Mouse (Mus musculus): ENCODE results near the gene Dis3l. TPM values are rescaled to one million over a fixed set of nuclear protein-coding genes. Genes with fewer than 3 reads are reported as not detected.

The Dis3l gene
- total RNA-seq (2023): 9.5 and 11.7 TPM in 2 replicates

DNA sequence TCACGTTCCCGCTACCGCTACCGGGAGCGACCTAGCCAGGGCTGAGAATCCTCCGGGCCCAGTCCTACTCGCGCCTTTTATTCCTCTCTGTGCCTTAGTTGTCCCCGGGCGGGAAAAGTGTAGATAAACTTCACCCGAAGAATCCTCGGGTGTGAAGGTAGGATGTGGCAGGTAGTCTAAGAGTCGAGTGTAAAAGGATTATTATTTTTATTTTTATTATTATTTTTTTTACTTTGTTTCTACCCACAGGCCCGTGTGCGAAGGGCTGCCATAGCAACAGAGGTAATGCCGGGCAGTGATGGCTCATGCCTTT is at the start of gene Dis3l:
Gene Dis3l (minus strand): TSS at position 35 of the 313 bp plus-strand sequence.

DNA sequence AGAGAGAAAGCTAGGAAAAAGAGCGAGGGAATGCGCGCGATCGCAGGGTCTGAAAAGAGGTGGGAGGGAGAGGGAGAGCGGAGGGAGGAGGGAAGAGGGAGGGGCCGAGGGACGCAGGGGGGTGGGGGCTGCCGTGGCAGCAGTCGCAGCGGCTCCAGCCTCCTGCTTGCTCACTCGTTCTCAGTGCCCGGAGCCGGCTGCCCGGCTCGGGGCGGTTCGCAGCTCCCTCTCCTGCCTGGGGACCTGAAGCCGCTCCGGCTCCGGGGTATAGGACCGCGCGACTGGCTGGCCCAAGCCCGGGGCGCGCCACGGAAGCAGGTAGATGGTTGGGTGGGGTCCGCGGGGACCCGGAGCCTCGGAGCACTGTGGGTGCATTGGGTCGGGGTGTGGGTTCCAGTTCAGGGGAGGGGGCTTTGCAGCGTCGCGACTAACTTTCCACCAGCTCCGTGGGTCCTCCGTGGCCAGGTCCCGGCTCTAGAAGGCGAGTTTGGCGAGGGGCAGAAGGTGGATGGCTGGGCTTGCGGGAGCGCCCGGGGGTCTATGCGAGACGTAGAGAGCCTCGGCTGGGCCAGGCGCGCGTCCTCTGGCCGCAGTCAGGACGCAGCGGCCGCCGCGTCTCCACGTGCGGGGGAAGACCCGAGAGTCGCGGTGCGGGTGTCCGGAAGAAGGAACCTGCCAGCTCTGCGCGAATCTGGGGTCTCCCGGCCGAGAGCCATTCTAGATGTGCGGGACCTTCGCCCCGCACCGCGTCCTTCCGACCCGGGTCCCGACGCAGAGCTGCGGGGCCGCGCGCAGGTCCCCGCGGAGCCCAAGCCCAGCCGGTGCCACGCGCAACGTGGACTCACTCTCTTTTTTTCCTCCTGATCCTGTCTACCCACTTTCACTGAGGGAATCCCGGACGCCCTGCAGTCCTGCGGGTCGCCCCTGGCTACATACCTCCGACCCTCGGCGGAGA is 44.7 kb upstream of the Dis3l start, which contains the start of gene Megf11:
Gene Megf11 (plus strand): TSS at position 116 of the 955 bp plus-strand sequence.

DNA sequence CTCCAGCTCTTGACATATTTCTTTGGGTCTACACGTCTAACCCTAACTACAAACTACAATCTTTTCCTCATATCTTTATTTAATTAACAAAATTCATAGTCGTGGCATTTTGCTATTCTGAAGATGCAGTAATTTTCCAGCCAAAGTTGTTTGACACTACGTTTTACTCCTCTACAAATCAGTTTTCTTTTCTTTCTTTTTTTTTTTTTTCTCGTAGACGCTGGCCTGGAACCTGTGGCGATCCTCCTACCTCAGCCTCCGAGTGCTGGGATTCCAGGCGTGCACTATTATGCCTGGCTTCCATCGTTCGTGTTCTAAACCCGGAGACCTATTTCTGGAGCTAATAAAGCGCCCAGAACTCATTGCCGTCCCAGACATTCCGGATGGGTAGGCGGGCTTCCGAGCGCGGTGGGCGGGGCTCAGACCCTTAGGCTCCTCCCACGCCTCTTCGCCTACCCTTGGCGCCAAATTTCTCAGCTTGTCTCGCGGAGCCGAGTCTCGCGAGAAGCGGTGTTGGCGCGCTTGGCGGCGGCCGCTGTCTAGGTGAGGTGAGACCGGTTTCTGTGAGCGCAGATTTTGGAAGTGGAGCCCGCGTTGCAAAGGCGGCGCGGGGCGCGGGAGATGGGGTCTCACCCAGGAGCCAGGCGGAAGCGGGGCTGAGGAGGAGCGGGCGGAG is 59.8 kb downstream of the Dis3l start, which contains the start of gene Tipin:
Gene Tipin (plus strand): TSS at position 477 of the 676 bp plus-strand sequence.

Other genes with a start within 250 kb of the Dis3l start
- not detected in 2 replicates for gene Lctl, start 224.1 kb downstream of the Dis3l start, total RNA-seq (2023)
- gene Zwilch, start 168.2 kb downstream of the Dis3l start, total RNA-seq (2023): 10.8 and 25.1 TPM in 2 replicates
- 482 and 543 TPM in 2 replicates for gene Rpl4, start 167.9 kb downstream of the Dis3l start, total RNA-seq (2023)
- gene Snapc5, start 162.0 kb downstream of the Dis3l start, total RNA-seq (2023): 24.3 and 31.0 TPM in 2 replicates
- 0.50 and 1.1 TPM in 2 replicates for gene Uchl4, start 106.1 kb downstream of the Dis3l start, total RNA-seq (2023)
- gene Map2k1, start 87.7 kb downstream of the Dis3l start, total RNA-seq (2023): 71.7 and 86.4 TPM in 2 replicates
- 19.9 and 29.5 TPM in 2 replicates for gene Tipin, start 59.7 kb downstream of the Dis3l start, total RNA-seq (2023)
- gene Megf11, start 44.3 kb upstream of the Dis3l start, total RNA-seq (2023): not detected in 2 replicates

Measured in neutrophil, adult 65 days (primary cell).